Mouse (Mus musculus) frontal cortex, postnatal 36 days (tissue): ENCODE data around the gene Gm5134.

ENCODE experiments used
- DNase-seq, 2 experiments: peaks; one replicate each; pipeline ENCODE4 v3.0.0; 2022; ENCODE audit warnings: low spot score in 2 of 2

Gene Gm5134

GRCm38 (mm10) chr10:75994531-75995210 lies 40.4 kb downstream of the Gm5134 start:
- peak in 1 of 2 experiments; percentile 9 for DNase-seq

- no peak for DNase-seq
Measured at GRCm38 (mm10) chr10:75995463-75995862, 41.1 kb downstream of the Gm5134 start.

- DNase-seq = no peak
Measured at GRCm38 (mm10) chr10:75996315-75996714, 42.0 kb downstream of the Gm5134 start.

GRCm38 (mm10) chr10:76001160-76001559 lies 46.8 kb downstream of the Gm5134 start:
- DNase-seq = no peak

- DNase-seq = no peak
Measured at GRCm38 (mm10) chr10:76002101-76002521, 47.8 kb downstream of the Gm5134 start.

- no peak for DNase-seq
Measured at GRCm38 (mm10) chr10:76002615-76003014, 48.3 kb downstream of the Gm5134 start.

- DNase-seq = no peak
Measured at GRCm38 (mm10) chr10:76003221-76003620, 48.9 kb downstream of the Gm5134 start.

- no peak for DNase-seq
Measured at GRCm38 (mm10) chr10:76006385-76006784, 52.1 kb downstream of the Gm5134 start.

GRCm38 (mm10) chr10:76009812-76010211 lies 55.5 kb downstream of the Gm5134 start:
- DNase-seq = no peak

- DNase-seq = no peak
Measured at GRCm38 (mm10) chr10:76012922-76013321, 58.6 kb downstream of the Gm5134 start.

- no peak for DNase-seq
Measured at GRCm38 (mm10) chr10:76016886-76017285, 62.6 kb downstream of the Gm5134 start.

- DNase-seq = no peak
Measured at GRCm38 (mm10) chr10:76021728-76022127, 67.4 kb downstream of the Gm5134 start.

GRCm38 (mm10) chr10:76023921-76024320 lies 69.6 kb downstream of the Gm5134 start:
- DNase-seq = no peak

GRCm38 (mm10) chr10:76025470-76026190 lies 71.3 kb downstream of the Gm5134 start:
- no peak for DNase-seq

GRCm38 (mm10) chr10:76027127-76028015 lies 73.1 kb downstream of the Gm5134 start:
- no peak for DNase-seq

GRCm38 (mm10) chr10:76028016-76028366 lies 73.7 kb downstream of the Gm5134 start:
- no peak for DNase-seq

- DNase-seq = no peak
Measured at GRCm38 (mm10) chr10:76028396-76028795, 74.1 kb downstream of the Gm5134 start.

- DNase-seq = no peak
Measured at GRCm38 (mm10) chr10:76029276-76029675, 75.0 kb downstream of the Gm5134 start.

- no peak for DNase-seq
Measured at GRCm38 (mm10) chr10:76030496-76030895, 76.2 kb downstream of the Gm5134 start.

- DNase-seq = no peak
Measured at GRCm38 (mm10) chr10:76031511-76032401, 77.4 kb downstream of the Gm5134 start.

GRCm38 (mm10) chr10:76032402-76033118 lies 78.2 kb downstream of the Gm5134 start, which contains the start of gene Zfp280b:
Gene Zfp280b, plus strand, starts transcription at chr10:76032650.
- peak; percentile 92 to 96 for DNase-seq
